Mouse (Mus musculus): ENCODE measurements around the gene Serpinb9b. TPM values are rescaled to one million over a fixed set of nuclear protein-coding genes. Genes with fewer than 3 reads are reported as not detected.

The Serpinb9b gene
- 3.5 and 12.3 TPM in 2 replicates for total RNA-seq (2012; rRNA removed)

GRCm38 (mm10) chr13:33027244-33027643 is at the start of gene Serpinb9b:
Gene Serpinb9b, plus strand, starts transcription at chr13:33027416.
- no peak within 1 kb of the TSS for H3K4me3 ChIP-seq (ENCODE audit: insufficient read depth in 1 of 2, low read depth in 1 of 2, low read length in 2 of 2, poor library complexity in 1 of 2, severe bottlenecking in 1 of 2)
- no peak within 1 kb of the TSS; the same call in 1 of the 2 replicates for H3K27ac ChIP-seq (ENCODE audit: insufficient read depth, low read depth, low read length, poor library complexity, severe bottlenecking)
- in situ Hi-C loops (cut with MboI; ENCODE audit: low sequenced_read_pairs in 2 of 2, unreplicated experiment in 2 of 2): no loop called here
- no peaks in the 10 kb centered on the region for H3K9me3 ChIP-seq (ENCODE audit: control insufficient read depth, insufficient read depth, low read depth, low read length)
- H3K4me1 ChIP-seq (ENCODE audit: control insufficient read depth in 2 of 2, insufficient read depth in 2 of 2, low read length in 2 of 2, poor library complexity in 1 of 2): peaks cover 7 to 12% of the 10 kb centered on the region in 2 experiments; a peak in 3 of 4 replicates
- TF ChIP-seq CHD2 (IDR thresholded peaks at IDR 0.05; ENCODE audit: low read depth, low read length) (no peak), MAFK (IDR thresholded peaks at IDR 0.05; ENCODE audit: insufficient read depth, low read depth, low read length) (no peak), ZNF384 (IDR thresholded peaks at IDR 0.05; ENCODE audit: low read depth, low read length) (no peak), ZC3H11A (IDR thresholded peaks at IDR 0.05; ENCODE audit: borderline replicate concordance, low read depth, low read length) (no peak), HCFC1 (IDR thresholded peaks at IDR 0.05; ENCODE audit: borderline replicate concordance, insufficient read depth, low read length) (no peak)
- no peak within 1 kb of the TSS for H3K9ac ChIP-seq (ENCODE audit: insufficient read depth, low read depth, low read length, poor library complexity, severe bottlenecking)
- no peak for DNase-seq (ENCODE audit: low read depth, low spot score)
- H3K36me3 ChIP-seq (ENCODE audit: control insufficient read depth, insufficient read depth, low read length, poor library complexity, severe bottlenecking): no peaks in the 10 kb centered on the region

DNA sequence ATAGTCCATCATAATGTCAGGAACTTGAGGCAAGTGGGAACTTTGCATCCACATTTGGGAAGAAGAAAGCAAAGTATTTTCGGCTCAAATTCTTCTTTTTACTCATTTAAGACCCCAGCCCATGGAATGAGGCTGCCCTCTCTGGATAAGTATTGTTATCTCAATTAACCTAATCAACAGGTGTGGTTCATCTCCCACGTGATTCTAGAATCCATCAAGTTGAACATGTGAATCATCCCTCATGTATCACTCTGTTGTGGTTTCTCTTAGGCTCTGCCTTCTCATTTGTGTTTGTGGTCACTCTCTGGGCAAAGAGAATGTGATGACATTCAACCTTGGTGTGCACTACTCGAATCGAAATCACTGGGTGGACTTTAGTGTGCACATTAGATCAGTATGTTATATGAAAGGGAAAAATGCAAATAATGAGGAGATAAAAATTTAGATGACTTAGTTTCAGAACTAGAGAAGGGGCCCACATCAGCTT is 44.6 kb upstream of the Serpinb9b start:
- no peak for TF ChIP-seq CHD2 (IDR thresholded peaks at IDR 0.05; ENCODE audit: low read depth, low read length)
- no peak for TF ChIP-seq ZC3H11A (IDR thresholded peaks at IDR 0.05; ENCODE audit: borderline replicate concordance, low read depth, low read length)
- no peaks in the 10 kb centered on the region for H3K36me3 ChIP-seq (ENCODE audit: control insufficient read depth, insufficient read depth, low read length, poor library complexity, severe bottlenecking)
- no peak overlapping the region for H3K4me3 ChIP-seq (ENCODE audit: insufficient read depth in 1 of 2, low read depth in 1 of 2, low read length in 2 of 2, poor library complexity in 1 of 2, severe bottlenecking in 1 of 2)
- H3K9me3 ChIP-seq (ENCODE audit: control insufficient read depth, insufficient read depth, low read depth, low read length): no peaks in the 10 kb centered on the region
- no peak overlapping the region for H3K27ac ChIP-seq (ENCODE audit: insufficient read depth, low read depth, low read length, poor library complexity, severe bottlenecking)
- no peaks in the 10 kb centered on the region for H3K4me1 ChIP-seq (ENCODE audit: control insufficient read depth in 2 of 2, insufficient read depth in 2 of 2, low read length in 2 of 2, poor library complexity in 1 of 2)
- H3K9ac ChIP-seq (ENCODE audit: insufficient read depth, low read depth, low read length, poor library complexity, severe bottlenecking): no peak overlapping the region
- DNase-seq (ENCODE audit: low read depth, low spot score): no peak
- in situ Hi-C loops (cut with MboI; ENCODE audit: low sequenced_read_pairs in 2 of 2, unreplicated experiment in 2 of 2): no loop called here

- Histone ChIP-seq H3K4me1 (ENCODE audit: control insufficient read depth in 2 of 2, insufficient read depth in 2 of 2, low read length in 2 of 2, poor library complexity in 1 of 2) (no peaks in the 10 kb centered on the region), H3K9me3 (ENCODE audit: control insufficient read depth, insufficient read depth, low read depth, low read length) (no peaks in the 10 kb centered on the region), H3K36me3 (ENCODE audit: control insufficient read depth, insufficient read depth, low read length, poor library complexity, severe bottlenecking) (no peaks in the 10 kb centered on the region), H3K4me3 (ENCODE audit: insufficient read depth in 1 of 2, low read depth in 1 of 2, low read length in 2 of 2, poor library complexity in 1 of 2, severe bottlenecking in 1 of 2) (no peak overlapping the region), H3K9ac (ENCODE audit: insufficient read depth, low read depth, low read length, poor library complexity, severe bottlenecking) (no peak overlapping the region), H3K27ac (ENCODE audit: insufficient read depth, low read depth, low read length, poor library complexity, severe bottlenecking) (no peak overlapping the region)
- DNase-seq (ENCODE audit: low read depth, low spot score): no peak
- in situ Hi-C loops (cut with MboI; ENCODE audit: low sequenced_read_pairs in 2 of 2, unreplicated experiment in 2 of 2): no loop called here
- no peak for TF ChIP-seq CHD2 (IDR thresholded peaks at IDR 0.05; ENCODE audit: low read depth, low read length)
- no peak for TF ChIP-seq ZNF384 (IDR thresholded peaks at IDR 0.05; ENCODE audit: low read depth, low read length)
- no peak for TF ChIP-seq ZC3H11A (IDR thresholded peaks at IDR 0.05; ENCODE audit: borderline replicate concordance, low read depth, low read length)
- no peak for TF ChIP-seq HCFC1 (IDR thresholded peaks at IDR 0.05; ENCODE audit: borderline replicate concordance, insufficient read depth, low read length)
- no peak for TF ChIP-seq MAFK (IDR thresholded peaks at IDR 0.05; ENCODE audit: insufficient read depth, low read depth, low read length)
These were observed 41.0 kb upstream of the Serpinb9b start for GRCm38 (mm10) chr13:32986256-32986655.

- no peak overlapping the region for H3K27ac ChIP-seq (ENCODE audit: insufficient read depth, low read depth, low read length, poor library complexity, severe bottlenecking)
These were observed 33.9 kb upstream of the Serpinb9b start for GRCm38 (mm10) chr13:32993152-32993893.

More at GRCm38 (mm10) chr13:32993152-32993893, 33.9 kb upstream of the Serpinb9b start:
- TF ChIP-seq MAFK (IDR thresholded peaks at IDR 0.05; ENCODE audit: insufficient read depth, low read depth, low read length) (no peak), CHD2 (IDR thresholded peaks at IDR 0.05; ENCODE audit: low read depth, low read length) (no peak), ZC3H11A (IDR thresholded peaks at IDR 0.05; ENCODE audit: borderline replicate concordance, low read depth, low read length) (no peak), HCFC1 (IDR thresholded peaks at IDR 0.05; ENCODE audit: borderline replicate concordance, insufficient read depth, low read length) (no peak), ZNF384 (IDR thresholded peaks at IDR 0.05; ENCODE audit: low read depth, low read length) (no peak)
- in situ Hi-C loops (cut with MboI; ENCODE audit: low sequenced_read_pairs in 2 of 2, unreplicated experiment in 2 of 2): no loop called here
- Histone ChIP-seq H3K36me3 (ENCODE audit: control insufficient read depth, insufficient read depth, low read length, poor library complexity, severe bottlenecking) (no peaks in the 10 kb centered on the region), H3K4me3 (ENCODE audit: insufficient read depth in 1 of 2, low read depth in 1 of 2, low read length in 2 of 2, poor library complexity in 1 of 2, severe bottlenecking in 1 of 2) (no peak overlapping the region), H3K4me1 (ENCODE audit: control insufficient read depth in 2 of 2, insufficient read depth in 2 of 2, low read length in 2 of 2, poor library complexity in 1 of 2) (no peaks in the 10 kb centered on the region), H3K9me3 (ENCODE audit: control insufficient read depth, insufficient read depth, low read depth, low read length) (no peaks in the 10 kb centered on the region), H3K9ac (ENCODE audit: insufficient read depth, low read depth, low read length, poor library complexity, severe bottlenecking) (no peak overlapping the region)
- no peak for DNase-seq (ENCODE audit: low read depth, low spot score)
